Mouse (Mus musculus) testis, adult 2 months (tissue): ENCODE data around the gene Fam3b.

Experiments used
- CTCF ChIP-seq: fragments of 200-500 bp; IDR thresholded peaks from 2 replicates; pipeline ENCODE4 v1.5.1; 2012; ENCODE audit warnings: low read depth, mild to moderate bottlenecking, inconsistent platforms, low read length, moderate library complexity; ENCODE audit not compliant: control insufficient read depth, insufficient read depth, insufficient replicate concordance
- POLR2A ChIP-seq: fragments of 200-500 bp; IDR thresholded peaks from 2 replicates; pipeline ENCODE4 v1.6.1; 2012; ENCODE audit warnings: low read depth, mild to moderate bottlenecking, inconsistent platforms, low read length, moderate library complexity; ENCODE audit not compliant: control insufficient read depth

DNA sequence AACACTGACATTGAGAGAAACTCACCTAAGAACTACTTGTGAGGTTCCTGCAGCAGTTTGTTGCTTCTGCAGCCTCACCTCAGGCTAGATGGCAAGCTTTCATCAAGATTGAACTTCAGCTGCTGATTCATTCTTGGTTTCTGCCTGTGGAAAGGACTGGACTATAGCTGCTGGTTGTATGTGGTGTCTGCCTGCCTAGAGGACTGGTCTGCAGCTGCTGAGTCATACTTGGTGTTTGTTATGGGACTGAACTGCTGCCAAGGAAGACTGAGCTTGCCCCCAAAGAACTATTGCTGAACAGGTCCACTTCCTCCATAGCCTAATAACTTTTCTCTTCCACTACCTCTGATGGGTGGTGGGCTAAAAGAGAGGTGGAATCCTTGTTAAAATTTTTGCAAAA lies 67.2 kb downstream of the Fam3b start:
- TF ChIP-seq CTCF (no peak), POLR2A (no peak)
